8 mouse cellular contexts compared by ENCODE assay signal in genomic region chr11:116081081-116081480, GRCm38 (mm10). TPM values are rescaled to one million over a fixed set of nuclear protein-coding genes. Genes with fewer than 3 reads are reported as not detected.
A peak's percentile ranks its signal among the peaks of the same experiment; 100 is the strongest.
DNase-seq lines count a peak whose midpoint lies in the region; ATAC-seq lines count a peak whose summit lies in the region.

No protein-coding gene starts in this region.

- H3K36me3 ChIP-seq in liver, embryonic 11.5 days (ENCODE audit: control insufficient read depth, insufficient read depth, low read length) = peaks cover 33% of the 10 kb centered on the region

- peaks cover 65% of the 10 kb centered on the region for H3K4me1 ChIP-seq in liver, embryonic 11.5 days (replicated peaks; ENCODE audit: control insufficient read depth, insufficient read depth, low read length)

- H3K9ac ChIP-seq in liver, embryonic 11.5 days (ENCODE audit: low read depth, low read length) = no peak overlapping the region

- WGBS in liver, embryonic 11.5 days = 71% methylated on average over 6 of the region's 6 CpGs

- H3K9me3 ChIP-seq in liver, embryonic 11.5 days (ENCODE audit: control insufficient read depth, low read length) = no peaks in the 10 kb centered on the region

- no peaks in the 10 kb centered on the region for H3K27me3 ChIP-seq in liver, embryonic 11.5 days (replicated peaks; ENCODE audit: control insufficient read depth, insufficient read depth, low read length)

- no peak overlapping the region for H3K27ac ChIP-seq in liver, embryonic 11.5 days (ENCODE audit: low read depth, low read length)

- no peak overlapping the region for H3K4me2 ChIP-seq in liver, embryonic 11.5 days

- no peak for ATAC-seq in liver, embryonic 11.5 days (replicated peaks; ENCODE audit: low FRiP score)

- peak; percentile 45 for DNase-seq in adrenal gland, adult 2 months
- no peak for DNase-seq in adrenal gland, adult 8-10 months
- DNase-seq in liver = peak; percentile 89
- no peak for DNase-seq in liver, embryonic 11.5 days (ENCODE audit: low spot score)
- peak; percentile 66 for DNase-seq in c-Kit-positive CD71-positive TER-119-negative erythroid progenitor cells, embryonic 14.5 days (ENCODE audit: low read depth)
- peak; percentile 67 to 79 for DNase-seq in lung, adult 18-20 months
- peak; percentile 75 for DNase-seq in thymus, postnatal 0 days (ENCODE audit: low spot score)
- DNase-seq in ovary, postnatal 10 days (ENCODE audit: low spot score) = no peak

- no peak overlapping the region for H3K4me3 ChIP-seq in liver, embryonic 11.5 days (ENCODE audit: low read depth, low read length)

RNA-seq across cellular contexts. Expression of gene Unc13d, which starts 3.3 kb away (rescaled TPM):
- 1 to 10 TPM in 1 of 2 experiments, under 1 TPM in 1; 0.83 to 1.0 TPM for total RNA-seq in adrenal gland, adult 2 months (2021)
- polyA plus RNA-seq in adrenal gland, adult 2 months (2012; rRNA removed) = 2.3 and 3.4 TPM in 2 replicates
- 1 to 10 TPM in 3 of 4 experiments, under 1 TPM in 1; 0.75 to 1.6 (median 1.4) TPM for total RNA-seq in adrenal gland, adult 8-10 months (2022)
- 44.8 and 45.3 TPM in 2 replicates for polyA plus RNA-seq in liver, embryonic 11.5 days (2014; fragmentation: Nextera tagmentation; extraction: Ambion mirVana)
- polyA plus RNA-seq in thymus, postnatal 0 days (2015; fragmentation: Nextera tagmentation; extraction: Ambion mirVana) = 32.4 and 34.7 TPM in 2 replicates

RNA-seq across cellular contexts. Expression of gene Wbp2, which starts 5.7 kb away (rescaled TPM):
- 100 to 1,000 TPM; 165 to 185 TPM for total RNA-seq in adrenal gland, adult 2 months (2021)
- polyA plus RNA-seq in adrenal gland, adult 2 months (2012; rRNA removed) = 517 and 528 TPM in 2 replicates
- 100 to 1,000 TPM; 194 to 199 (median 196) TPM for total RNA-seq in adrenal gland, adult 8-10 months (2022)
- polyA plus RNA-seq in liver, embryonic 11.5 days (2014; fragmentation: Nextera tagmentation; extraction: Ambion mirVana) = 98.8 and 105 TPM in 2 replicates
- polyA plus RNA-seq in thymus, postnatal 0 days (2015; fragmentation: Nextera tagmentation; extraction: Ambion mirVana) = 75.1 and 97.4 TPM in 2 replicates

RNA-seq across cellular contexts. Expression of gene Trim47, which starts 45.9 kb away (rescaled TPM):
- 10 to 100 TPM; 10.3 to 17.9 TPM for total RNA-seq in adrenal gland, adult 2 months (2021)
- 49.1 and 68.9 TPM in 2 replicates for polyA plus RNA-seq in adrenal gland, adult 2 months (2012; rRNA removed)
- total RNA-seq in adrenal gland, adult 8-10 months (2022) = 10 to 100 TPM; 11.1 to 20.4 (median 16.4) TPM
- 6.3 and 6.6 TPM in 2 replicates for polyA plus RNA-seq in liver, embryonic 11.5 days (2014; fragmentation: Nextera tagmentation; extraction: Ambion mirVana)
- 10.8 and 10.9 TPM in 2 replicates for polyA plus RNA-seq in thymus, postnatal 0 days (2015; fragmentation: Nextera tagmentation; extraction: Ambion mirVana)

RNA-seq across cellular contexts. Expression of gene Trim65, which starts 49.8 kb away (rescaled TPM):
- 10 to 100 TPM in 1 of 2 experiments, 1 to 10 TPM in 1; 9.5 to 11.8 TPM for total RNA-seq in adrenal gland, adult 2 months (2021)
- 15.9 and 16.0 TPM in 2 replicates for polyA plus RNA-seq in adrenal gland, adult 2 months (2012; rRNA removed)
- 10 to 100 TPM in 3 of 4 experiments, 1 to 10 TPM in 1; 9.6 to 13.7 (median 13.1) TPM for total RNA-seq in adrenal gland, adult 8-10 months (2022)
- 3.1 and 3.5 TPM in 2 replicates for polyA plus RNA-seq in liver, embryonic 11.5 days (2014; fragmentation: Nextera tagmentation; extraction: Ambion mirVana)
- polyA plus RNA-seq in thymus, postnatal 0 days (2015; fragmentation: Nextera tagmentation; extraction: Ambion mirVana) = 2.6 and 3.1 TPM in 2 replicates

RNA-seq across cellular contexts. Expression of gene Unk, which starts 51.0 kb away (rescaled TPM):
- 10 to 100 TPM; 20.2 to 21.2 TPM for total RNA-seq in adrenal gland, adult 2 months (2021)
- 46.0 and 58.5 TPM in 2 replicates for polyA plus RNA-seq in adrenal gland, adult 2 months (2012; rRNA removed)
- 10 to 100 TPM; 19.7 to 45.2 (median 29.6) TPM for total RNA-seq in adrenal gland, adult 8-10 months (2022)
- 28.9 and 34.1 TPM in 2 replicates for polyA plus RNA-seq in liver, embryonic 11.5 days (2014; fragmentation: Nextera tagmentation; extraction: Ambion mirVana)
- polyA plus RNA-seq in thymus, postnatal 0 days (2015; fragmentation: Nextera tagmentation; extraction: Ambion mirVana) = 20.5 and 22.9 TPM in 2 replicates

Comparison
In these comparisons a context has a peak if more than half of its experiments do, and no peak if none do; other contexts are left out.
1. DNase-seq: peak in adrenal gland, adult 2 months (single experiment), liver (single experiment), c-Kit-positive CD71-positive TER-119-negative erythroid progenitor cells, embryonic 14.5 days (single experiment), lung, adult 18-20 months (2 of 2) and thymus, postnatal 0 days (single experiment); none in adrenal gland, adult 8-10 months (single experiment), liver, embryonic 11.5 days (single experiment) and ovary, postnatal 10 days (single experiment).